Comparison of ENCODE assay signal across 10 mouse cellular contexts in genomic region chr4:62454995-62455394, GRCm38 (mm10). TPM values are rescaled to one million over a fixed set of nuclear protein-coding genes. Genes with fewer than 3 reads are reported as not detected.
DNase-seq lines count a peak whose midpoint lies in the region; ATAC-seq and TF ChIP-seq lines count a peak whose summit lies in the region.
"Had no signal": no experiment of that assay in that cellular context is flagged by ENCODE, and none has a peak within 500 bp of the region (broad histone marks: within the 10 kb centered on the region; RNA-seq: fewer than 3 reads in every experiment).

No protein-coding gene starts in this region.

- ATAC-seq in heart, embryonic 12.5 days (ENCODE audit: insufficient number of reproducible peaks, low FRiP score): no peak

- TF ChIP-seq EP300 in heart, adult 2 months (IDR thresholded peaks at IDR 0.05; ENCODE audit: insufficient read depth, low read depth, low read length): no peak
- TF ChIP-seq EP300 in MEL (IDR thresholded peaks at IDR 0.05; ENCODE audit: low read depth in 1 of 2, low read length in 2 of 2): no peak

- H3K4me2 ChIP-seq in heart, embryonic 12.5 days: no peak overlapping the region
- H3K4me2 ChIP-seq: embryonic facial prominence, embryonic 15.5 days; liver, embryonic 15.5 days had no signal

- no peaks in the 10 kb centered on the region for H3K36me3 ChIP-seq in heart, adult 2 months (ENCODE audit: control insufficient read depth, insufficient read depth, low read length)
- no peaks in the 10 kb centered on the region for H3K36me3 ChIP-seq in heart, embryonic 12.5 days
- no peaks in the 10 kb centered on the region for H3K36me3 ChIP-seq in MEL (ENCODE audit: control insufficient read depth in 1 of 2, insufficient read depth in 2 of 2, low read length in 2 of 2)
- H3K36me3 ChIP-seq in kidney, adult 2 months (ENCODE audit: control insufficient read depth, insufficient read depth, low read length): no peaks in the 10 kb centered on the region
- H3K36me3 ChIP-seq: embryonic facial prominence, embryonic 15.5 days; liver, embryonic 15.5 days had no signal

- TF ChIP-seq RAD21 in MEL (IDR thresholded peaks at IDR 0.05; ENCODE audit: low read depth, low read length): peak; percentile 51

- H3K27me3 ChIP-seq in heart, adult 2 months (ENCODE audit: control insufficient read depth, insufficient read depth, low read length): no peaks in the 10 kb centered on the region
- no peaks in the 10 kb centered on the region for H3K27me3 ChIP-seq in heart, embryonic 12.5 days (replicated peaks)
- H3K27me3 ChIP-seq in MEL (ENCODE audit: control insufficient read depth in 1 of 2, insufficient read depth in 2 of 2, low read length in 2 of 2): peaks cover 0 to 2% of the 10 kb centered on the region in 2 experiments; a peak in 2 of 4 replicates
- no peaks in the 10 kb centered on the region for H3K27me3 ChIP-seq in kidney, adult 2 months (replicated peaks; ENCODE audit: control insufficient read depth, insufficient read depth, low read length)
- H3K27me3 ChIP-seq: embryonic facial prominence, embryonic 15.5 days; liver, embryonic 15.5 days had no signal

- peak; percentile 81 for TF ChIP-seq CTCF in heart, adult 2 months (IDR thresholded peaks at IDR 0.05)
- TF ChIP-seq CTCF in MEL (IDR thresholded peaks at IDR 0.05 in 2 of 3, conservative IDR thresholded peaks at IDR 0.05 in 1 of 3; ENCODE audit: control insufficient read depth in 1 of 3, insufficient read depth in 1 of 3, low read depth in 2 of 3, low read length in 3 of 3, poor library complexity in 1 of 3, severe bottlenecking in 1 of 3): peak; percentile 52 to 72 (median 67)
- TF ChIP-seq CTCF in kidney, adult 2 months (conservative IDR thresholded peaks at IDR 0.05; ENCODE audit: insufficient read depth, insufficient read length, low read depth, low read length): peak; percentile 61

- no peak overlapping the region for H3K9ac ChIP-seq in heart, adult 2 months (ENCODE audit: low read depth, low read length)
- H3K9ac ChIP-seq in heart, embryonic 12.5 days: no peak overlapping the region
- no peak overlapping the region for H3K9ac ChIP-seq in MEL (ENCODE audit: control insufficient read depth, low read depth, low read length, poor library complexity, severe bottlenecking)
- H3K9ac ChIP-seq: embryonic facial prominence, embryonic 15.5 days; liver, embryonic 15.5 days had no signal

- TF ChIP-seq POLR2A in heart, adult 2 months (IDR thresholded peaks at IDR 0.05; ENCODE audit: insufficient read depth, low read depth, low read length): no peak
- TF ChIP-seq POLR2A in MEL (IDR thresholded peaks at IDR 0.05; ENCODE audit: control insufficient read depth in 1 of 2, insufficient read depth in 1 of 2, low read depth in 1 of 2, low read length in 2 of 2, poor library complexity in 1 of 2): no peak
- TF ChIP-seq POLR2A in kidney, adult 2 months (IDR thresholded peaks at IDR 0.05; ENCODE audit: low read depth, low read length): no peak

- H3K4me3 ChIP-seq in heart, adult 2 months: no peak overlapping the region
- no peak overlapping the region for H3K4me3 ChIP-seq in heart, embryonic 12.5 days
- no peak overlapping the region for H3K4me3 ChIP-seq in MEL (ENCODE audit: control insufficient read depth in 1 of 2, insufficient read depth in 1 of 2, low read depth in 2 of 2, low read length in 2 of 2)
- no peak overlapping the region for H3K4me3 ChIP-seq in kidney, adult 2 months (ENCODE audit: insufficient read depth, low read depth, low read length)
- H3K4me3 ChIP-seq: embryonic facial prominence, embryonic 15.5 days; liver, embryonic 15.5 days had no signal

- H3K27ac ChIP-seq in heart, adult 2 months: no peak overlapping the region
- no peak overlapping the region for H3K27ac ChIP-seq in heart, embryonic 12.5 days (ENCODE audit: poor library complexity, severe bottlenecking)
- no peak overlapping the region for H3K27ac ChIP-seq in MEL (ENCODE audit: control insufficient read depth, low read depth, low read length)
- no peak overlapping the region for H3K27ac ChIP-seq in kidney, adult 2 months (ENCODE audit: insufficient read depth, low read depth, low read length)
- H3K27ac ChIP-seq: embryonic facial prominence, embryonic 15.5 days; liver, embryonic 15.5 days had no signal

- intact Hi-C loops in heart, adult 2 months (cut with DNase I): loop anchor here (5.0 kb wide), 2 partner anchors 52 to 307 kb away; no protein-coding TSS in a partner anchor

- no peaks in the 10 kb centered on the region for H3K9me3 ChIP-seq in heart, embryonic 12.5 days (replicated peaks)
- H3K9me3 ChIP-seq in MEL (replicated peaks; ENCODE audit: insufficient read depth, low read length): no peaks in the 10 kb centered on the region
- H3K9me3 ChIP-seq: embryonic facial prominence, embryonic 15.5 days; liver, embryonic 15.5 days had no signal

- DNase-seq in heart, adult 2 months: peak; percentile 20 to 47
- DNase-seq in 3134 (ENCODE audit: extremely low read depth, insufficient read length, low spot score) (peak; percentile 41), MEL (ENCODE audit: low read depth, low spot score) (peak; percentile 65)
- DNase-seq in cerebellum, postnatal 36 days: peak; percentile 32 to 34
- DNase-seq in kidney, adult 2 months: peak; percentile 58
- peak; percentile 58 for DNase-seq in lung, postnatal 14 days
- peak; percentile 44 to 46 for DNase-seq in thymus, postnatal 36 days

- H3K79me2 ChIP-seq in heart, adult 2 months (replicated peaks; ENCODE audit: control insufficient read depth, insufficient read depth, low read length): no peaks in the 10 kb centered on the region
- H3K79me2 ChIP-seq in MEL (ENCODE audit: control insufficient read depth, insufficient read depth, low read length, poor library complexity): no peaks in the 10 kb centered on the region

- WGBS in heart, adult 2 months: 49% methylated on average over 5 of the region's 5 CpGs
- WGBS in heart, embryonic 12.5 days: 50% methylated on average over 5 of the region's 5 CpGs
- 45% methylated on average over 5 of the region's 5 CpGs for WGBS in kidney, adult 2 months

- H3K4me1 ChIP-seq in heart, adult 2 months (ENCODE audit: control insufficient read depth, insufficient read depth, low read length): no peaks in the 10 kb centered on the region
- 0 out of 2 replicates have a peak, but pooled peaks cover 4% of the 10 kb centered on the region for H3K4me1 ChIP-seq in heart, embryonic 12.5 days (replicated peaks)
- H3K4me1 ChIP-seq in MEL (ENCODE audit: control insufficient read depth in 1 of 2, insufficient read depth in 2 of 2, low read length in 2 of 2): no peaks in the 10 kb centered on the region
- peaks cover 13% of the 10 kb centered on the region; the same call in 1 of the 2 replicates for H3K4me1 ChIP-seq in kidney, adult 2 months (ENCODE audit: control insufficient read depth, insufficient read depth, low read length)
- H3K4me1 ChIP-seq: liver, embryonic 15.5 days had no signal

TF ChIP-seq in MEL, 35 proteins besides CTCF, POLR2A, EP300 and RAD21 (continues in another document):
- TF ChIP-seq POLR2AphosphoS5 (IDR thresholded peaks at IDR 0.05; ENCODE audit: borderline replicate concordance, low read depth, low read length) (no peak), ETS1 (IDR thresholded peaks at IDR 0.05; ENCODE audit: low read depth, low read length) (no peak), SMC3 (IDR thresholded peaks at IDR 0.05; ENCODE audit: low read depth, low read length) (peak; percentile 90), ZKSCAN1 (IDR thresholded peaks at IDR 0.05; ENCODE audit: low read depth, low read length) (no peak), POLR2AphosphoS2 (IDR thresholded peaks at IDR 0.05; ENCODE audit: low read length) (no peak), HCFC1 (IDR thresholded peaks at IDR 0.05; ENCODE audit: low read depth, low read length) (no peak)

RNA-seq across cellular contexts. Expression of gene Wdr31, which starts 15.7 kb away (rescaled TPM):
- under 1 TPM; 0.20 to 0.57 TPM for total RNA-seq in heart, adult 2 months (2021)
- polyA plus RNA-seq in heart, adult 2 months (2012; rRNA removed): 0.35 and 0.50 TPM in 2 replicates
- 3.3 and 4.0 TPM in 2 replicates for polyA plus RNA-seq in heart, embryonic 12.5 days (2016; fragmentation: Nextera tagmentation; extraction: Ambion mirVana)
- total RNA-seq in MEL (2012; rRNA removed): 0.85 and 1.9 TPM in 2 replicates
- under 1 TPM in 1 of 2 experiments, not detected in 1; 0.91 TPM for polyA plus RNA-seq in MEL (2012; ENCODE audit: insufficient read depth in 1 of 2, insufficient read length in 2 of 2, low read depth in 1 of 2, low replicate concordance in 2 of 2, missing spikeins in 1 of 2)
- polyA plus RNA-seq in kidney, adult 2 months (2012; rRNA removed): 10.5 and 12.3 TPM in 2 replicates

RNA-seq across cellular contexts. Expression of gene Rnf183, which starts 19.9 kb away (rescaled TPM):
- not detected for total RNA-seq in heart, adult 2 months (2021)
- not detected in 2 replicates for polyA plus RNA-seq in heart, adult 2 months (2012; rRNA removed)
- polyA plus RNA-seq in heart, embryonic 12.5 days (2016; fragmentation: Nextera tagmentation; extraction: Ambion mirVana): not detected in 2 replicates
- total RNA-seq in MEL (2012; rRNA removed): 0.10 and 0.15 TPM in 2 replicates
- under 1 TPM in 1 of 2 experiments, not detected in 1; 0.25 TPM for polyA plus RNA-seq in MEL (2012; ENCODE audit: insufficient read depth in 1 of 2, insufficient read length in 2 of 2, low read depth in 1 of 2, low replicate concordance in 2 of 2, missing spikeins in 1 of 2)
- polyA plus RNA-seq in kidney, adult 2 months (2012; rRNA removed): 180 and 248 TPM in 2 replicates
- polyA plus RNA-seq: liver, embryonic 15.5 days had no signal

RNA-seq across cellular contexts. Expression of gene Bspry, which starts 24.9 kb away (rescaled TPM):
- under 1 TPM; 0.09 to 0.13 TPM for total RNA-seq in heart, adult 2 months (2021)
- 0.41 and 1.2 TPM in 2 replicates for polyA plus RNA-seq in heart, adult 2 months (2012; rRNA removed)
- 0.49 and 0.64 TPM in 2 replicates for polyA plus RNA-seq in heart, embryonic 12.5 days (2016; fragmentation: Nextera tagmentation; extraction: Ambion mirVana)
- 0.13 and 0.19 TPM in 2 replicates for total RNA-seq in MEL (2012; rRNA removed)
- under 1 TPM in 1 of 2 experiments, not detected in 1; 0.50 TPM for polyA plus RNA-seq in MEL (2012; ENCODE audit: insufficient read depth in 1 of 2, insufficient read length in 2 of 2, low read depth in 1 of 2, low replicate concordance in 2 of 2, missing spikeins in 1 of 2)
- 51.1 and 52.4 TPM in 2 replicates for polyA plus RNA-seq in kidney, adult 2 months (2012; rRNA removed)

RNA-seq across cellular contexts. Expression of gene Prpf4, which starts 46.4 kb away (rescaled TPM):
- 1 to 10 TPM; 9.9 TPM for total RNA-seq in heart, adult 2 months (2021)
- 7.4 and 11.3 TPM in 2 replicates for polyA plus RNA-seq in heart, adult 2 months (2012; rRNA removed)
- 14.9 and 15.3 TPM in 2 replicates for polyA plus RNA-seq in heart, embryonic 12.5 days (2016; fragmentation: Nextera tagmentation; extraction: Ambion mirVana)
- total RNA-seq in MEL (2012; rRNA removed): 24.4 and 26.9 TPM in 2 replicates
- polyA plus RNA-seq in MEL (2012; ENCODE audit: insufficient read depth in 1 of 2, insufficient read length in 2 of 2, low read depth in 1 of 2, low replicate concordance in 2 of 2, missing spikeins in 1 of 2): 10 to 100 TPM in 1 of 2 experiments, not detected in 1; 37.9 TPM
- 10.4 and 10.9 TPM in 2 replicates for polyA plus RNA-seq in kidney, adult 2 months (2012; rRNA removed)

RNA-seq across cellular contexts. Expression of gene Cdc26, which starts 46.6 kb away (rescaled TPM):
- total RNA-seq in heart, adult 2 months (2021): 10 to 100 TPM; 44.6 to 47.7 TPM
- 23.8 and 49.8 TPM in 2 replicates for polyA plus RNA-seq in heart, adult 2 months (2012; rRNA removed)
- polyA plus RNA-seq in heart, embryonic 12.5 days (2016; fragmentation: Nextera tagmentation; extraction: Ambion mirVana): 90.4 and 90.8 TPM in 2 replicates
- total RNA-seq in MEL (2012; rRNA removed): 80.9 and 81.4 TPM in 2 replicates
- 10 to 100 TPM in 1 of 2 experiments, not detected in 1; 80.4 TPM for polyA plus RNA-seq in MEL (2012; ENCODE audit: insufficient read depth in 1 of 2, insufficient read length in 2 of 2, low read depth in 1 of 2, low replicate concordance in 2 of 2, missing spikeins in 1 of 2)
- 25.3 and 31.7 TPM in 2 replicates for polyA plus RNA-seq in kidney, adult 2 months (2012; rRNA removed)

Comparison
In these comparisons a context has a peak if more than half of its experiments do, and no peak if none do; other contexts are left out.
1. RNA of gene Rnf183, which starts 19.9 kb away (polyA plus RNA-seq): 180 to 248 TPM in kidney, adult 2 months; 0.25 TPM in MEL, not detected in heart, adult 2 months and not detected in heart, embryonic 12.5 days; every median in the first group is over 100 times any median in the second.
2. RNA of gene Bspry, which starts 24.9 kb away (polyA plus RNA-seq): 51.1 to 52.4 TPM in kidney, adult 2 months; 0.41 to 1.2 TPM in heart, adult 2 months, 0.50 TPM in MEL and 0.49 to 0.64 TPM in heart, embryonic 12.5 days; every median in the first group is over 10 times any median in the second.
3. Peak in every context shown above with its lines, with median percentiles within 50 percentile points of each other: DNase-seq and CTCF ChIP-seq.